Mouse (Mus musculus) embryonic facial prominence, embryonic 10.5 days (tissue): ENCODE data around the gene Foxf2. TPM values are rescaled to one million over a fixed set of nuclear protein-coding genes. Genes with fewer than 3 reads are reported as not detected.

Experiments
- DNase-seq: peaks from one replicate; pipeline ENCODE4 v3.0.0-alpha.2; 2017; ENCODE audit warnings: low spot score
- H3K27ac ChIP-seq: fragments of 300-500 bp; sonication (generic); replicated peaks from 2 replicates; pipeline ENCODE4 v1.5.1; 2016; ENCODE audit warnings: mild to moderate bottlenecking
- H3K27me3 ChIP-seq: fragments of 300-500 bp; sonication (generic); replicated peaks from 2 replicates; pipeline ENCODE4 v1.6.1; 2016; ENCODE audit warnings: low read depth, mild to moderate bottlenecking; ENCODE audit not compliant: poor library complexity, severe bottlenecking
- H3K36me3 ChIP-seq: fragments of 300-500 bp; sonication (generic); replicated peaks from 2 replicates; pipeline ENCODE4 v1.6.1; 2016; ENCODE audit warnings: mild to moderate bottlenecking, moderate library complexity
- H3K4me1 ChIP-seq: fragments of 300-500 bp; sonication (generic); 2 replicates; pipeline ENCODE4 v1.6.1; 2016
- H3K4me3 ChIP-seq: fragments of 300-500 bp; sonication (generic); 2 replicates; pipeline ENCODE4 v1.5.1; 2016; ENCODE audit warnings: mild to moderate bottlenecking, moderate library complexity
- H3K9me3 ChIP-seq: fragments of 300-500 bp; sonication (generic); 2 replicates; pipeline ENCODE4 v1.6.1; 2016; ENCODE audit warnings: mild to moderate bottlenecking
- WGBS: fragments of 180-500 bp; shearing (Covaris S2); methylation state at CpG from one replicate; pipeline ENCODE4 v1.1.7; 2016; 5-methylcytosine and 5-hydroxymethylcytosine counted together
- polyA plus RNA-seq: library from polyadenylated mRNA; unstranded; fragments of >200 nt; fragmentation: Nextera tagmentation; extraction: Ambion mirVana; gene quantifications from 2 replicates; pipeline ENCODE4 v1.2.1, GENCODE M21; 2016

Foxf2 gene
- polyA plus RNA-seq = 10.8 and 12.8 TPM in 2 replicates

- Histone ChIP-seq H3K27me3 (peaks cover 100% of the 10 kb centered on the region), H3K27ac (peak within 1 kb of the TSS; percentile 86), H3K36me3 (no peaks in the 10 kb centered on the region), H3K4me1 (peaks cover 74% of the 10 kb centered on the region), H3K4me3 (peak within 1 kb of the TSS; percentile 70), H3K9me3 (no peaks in the 10 kb centered on the region)
- under 1% methylated on average over 74 of the region's 74 CpGs for WGBS
- peak; percentile 76 for DNase-seq
These were observed at the start of gene Foxf2 for GRCm38 (mm10) chr13:31625333-31626101. TSS of gene Foxf2 (plus strand) at chr13:31625816.

- no peaks in the 10 kb centered on the region for H3K9me3 ChIP-seq
- H3K36me3 ChIP-seq = no peaks in the 10 kb centered on the region
- H3K27ac ChIP-seq = no peak overlapping the region
- peaks cover 34% of the 10 kb centered on the region for H3K27me3 ChIP-seq
- H3K4me3 ChIP-seq = no peak overlapping the region
- peaks cover 24% of the 10 kb centered on the region for H3K4me1 ChIP-seq
- WGBS = 42% methylated on average over 4 of the region's 4 CpGs
- DNase-seq = no peak
These were observed 48.9 kb upstream of the Foxf2 start for GRCm38 (mm10) chr13:31576696-31577095.

- no peaks in the 10 kb centered on the region for H3K36me3 ChIP-seq
- WGBS = 16% methylated on average over 6 of the region's 6 CpGs
- H3K4me1 ChIP-seq = peaks cover 24% of the 10 kb centered on the region
- no peak overlapping the region for H3K4me3 ChIP-seq
- H3K9me3 ChIP-seq = no peaks in the 10 kb centered on the region
- H3K27ac ChIP-seq = 0 out of 2 replicates have a peak overlapping the region, but pooled peaks have one; percentile 24
- H3K27me3 ChIP-seq = peaks cover 34% of the 10 kb centered on the region
- DNase-seq = no peak
These were observed 48.0 kb upstream of the Foxf2 start for GRCm38 (mm10) chr13:31577576-31577975.

DNA sequence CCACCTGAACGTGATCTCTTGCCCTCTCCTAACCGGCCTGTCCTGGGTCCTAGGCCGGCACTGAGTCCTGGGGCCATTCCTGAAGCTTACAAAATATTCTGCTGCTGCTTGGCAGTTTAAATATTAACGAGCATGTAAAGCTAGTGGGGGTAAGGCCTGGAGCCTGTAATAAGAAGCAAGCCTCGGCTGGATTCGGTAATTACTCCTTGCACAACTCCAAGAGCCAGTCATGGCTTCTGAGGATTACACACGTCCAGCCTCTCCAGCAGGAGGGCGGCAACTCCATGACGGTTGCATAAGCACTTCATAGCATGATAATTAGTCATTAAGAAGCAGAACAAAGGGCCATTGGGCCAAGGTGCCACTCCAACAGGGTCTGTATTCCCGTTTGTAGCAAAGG lies 47.2 kb upstream of the Foxf2 start:
- peaks cover 24% of the 10 kb centered on the region for H3K4me1 ChIP-seq
- 46% methylated on average over 10 of the region's 10 CpGs for WGBS

DNA sequence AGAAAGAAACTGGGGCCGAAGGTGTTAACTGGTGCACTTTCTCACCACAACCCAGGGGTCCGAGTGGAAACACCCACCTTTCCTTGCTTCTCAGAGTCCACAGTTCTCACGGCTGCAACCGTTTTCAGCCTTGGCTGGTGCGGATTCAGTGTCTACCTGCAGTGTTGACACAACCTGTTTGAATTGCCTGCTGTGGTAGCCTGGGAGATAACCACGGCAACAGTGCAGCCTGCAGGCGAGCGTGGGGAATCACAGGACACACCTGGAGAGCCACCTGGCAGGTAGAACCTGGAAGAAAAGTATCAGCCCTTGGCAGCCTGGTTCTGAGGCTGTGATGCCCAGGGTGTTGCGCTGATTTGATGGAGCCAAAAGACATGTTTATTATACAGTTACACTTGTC lies 45.8 kb upstream of the Foxf2 start:
- H3K27me3 ChIP-seq = peaks cover 18% of the 10 kb centered on the region
- 61% methylated on average over 9 of the region's 9 CpGs for WGBS

More for the DNA sequence above, 47.2 kb upstream of the Foxf2 start:
- H3K27me3 ChIP-seq = peaks cover 30% of the 10 kb centered on the region
- H3K9me3 ChIP-seq = no peaks in the 10 kb centered on the region
- no peak for DNase-seq
- no peak overlapping the region for H3K27ac ChIP-seq
- H3K36me3 ChIP-seq = no peaks in the 10 kb centered on the region
- no peak overlapping the region for H3K4me3 ChIP-seq

DNA sequence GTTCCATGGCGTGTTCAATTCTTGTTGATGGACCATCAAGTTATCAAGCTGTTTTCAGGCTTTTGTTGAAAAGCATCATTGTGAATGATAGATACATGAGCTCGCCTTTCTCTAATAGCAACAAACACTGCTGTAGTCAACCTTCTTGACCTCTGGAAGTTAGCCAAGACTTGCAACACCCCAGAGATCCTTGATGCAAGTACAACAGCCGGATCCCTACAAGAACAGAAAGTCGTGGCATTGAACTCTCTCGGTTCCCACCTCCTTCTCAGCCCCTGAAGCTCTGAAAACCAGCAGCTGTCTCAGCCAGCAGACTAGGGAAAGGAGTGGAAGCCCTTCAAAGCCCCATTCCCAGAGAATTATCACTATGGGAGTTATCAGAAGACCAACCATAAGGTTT lies 38.3 kb upstream of the Foxf2 start:
- no peak for DNase-seq
- no peaks in the 10 kb centered on the region for H3K27me3 ChIP-seq
- H3K4me1 ChIP-seq = no peaks in the 10 kb centered on the region
- H3K4me3 ChIP-seq = no peak overlapping the region
- H3K36me3 ChIP-seq = no peaks in the 10 kb centered on the region
- H3K9me3 ChIP-seq = 0 out of 2 replicates have a peak, but pooled peaks cover 3% of the 10 kb centered on the region
- H3K27ac ChIP-seq = no peak overlapping the region
- 76% methylated on average over 5 of the region's 5 CpGs for WGBS

More for the DNA sequence above, 45.8 kb upstream of the Foxf2 start:
- no peak overlapping the region for H3K27ac ChIP-seq
- no peak overlapping the region for H3K4me3 ChIP-seq
- no peaks in the 10 kb centered on the region for H3K9me3 ChIP-seq
- H3K36me3 ChIP-seq = no peaks in the 10 kb centered on the region
- DNase-seq = no peak
- H3K4me1 ChIP-seq = peaks cover 24% of the 10 kb centered on the region

DNA sequence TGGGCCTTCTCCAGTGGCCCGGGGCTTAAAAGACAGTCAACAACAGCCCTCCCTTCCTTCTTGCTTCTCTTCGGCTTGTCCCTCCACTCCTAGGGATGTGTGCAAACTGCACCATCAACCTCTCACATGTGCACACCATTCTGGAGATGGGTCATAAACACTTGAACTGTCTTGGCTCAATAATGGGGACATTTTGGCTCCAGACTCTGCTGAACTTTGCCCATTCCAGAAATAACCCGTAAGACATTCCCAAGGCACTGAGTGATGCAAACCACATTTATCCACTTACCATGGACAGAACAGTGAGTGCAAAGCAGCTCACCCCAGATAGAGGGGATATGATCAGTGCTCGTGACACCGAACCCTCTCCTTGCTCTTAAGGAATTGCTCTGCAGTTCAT lies 26.0 kb upstream of the Foxf2 start:
- WGBS = 82% methylated on average over 5 of the region's 5 CpGs
- Histone ChIP-seq H3K36me3 (no peaks in the 10 kb centered on the region), H3K27ac (no peak overlapping the region), H3K4me1 (0 out of 2 replicates have a peak, but pooled peaks cover 2% of the 10 kb centered on the region), H3K27me3 (no peaks in the 10 kb centered on the region), H3K4me3 (no peak overlapping the region), H3K9me3 (0 out of 2 replicates have a peak, but pooled peaks cover 2% of the 10 kb centered on the region)
- DNase-seq = no peak

- DNase-seq = no peak
- H3K36me3 ChIP-seq = no peaks in the 10 kb centered on the region
- no peak overlapping the region for H3K27ac ChIP-seq
- H3K4me1 ChIP-seq = 0 out of 2 replicates have a peak, but pooled peaks cover 2% of the 10 kb centered on the region
- peaks cover 22% of the 10 kb centered on the region for H3K27me3 ChIP-seq
- WGBS = 70% methylated on average over 6 of the region's 6 CpGs
- H3K4me3 ChIP-seq = no peak overlapping the region
- no peaks in the 10 kb centered on the region for H3K9me3 ChIP-seq
These were observed 21.7 kb upstream of the Foxf2 start for GRCm38 (mm10) chr13:31603964-31604363.

GRCm38 (mm10) chr13:31614724-31615465 lies 10.7 kb upstream of the Foxf2 start:
- Histone ChIP-seq H3K27ac (no peak overlapping the region), H3K4me3 (no peak overlapping the region), H3K9me3 (no peaks in the 10 kb centered on the region), H3K4me1 (peaks cover 28% of the 10 kb centered on the region), H3K27me3 (peaks cover 100% of the 10 kb centered on the region), H3K36me3 (no peaks in the 10 kb centered on the region)
- WGBS = 2% methylated on average over 38 of the region's 38 CpGs
- peak; percentile 51 for DNase-seq

DNA sequence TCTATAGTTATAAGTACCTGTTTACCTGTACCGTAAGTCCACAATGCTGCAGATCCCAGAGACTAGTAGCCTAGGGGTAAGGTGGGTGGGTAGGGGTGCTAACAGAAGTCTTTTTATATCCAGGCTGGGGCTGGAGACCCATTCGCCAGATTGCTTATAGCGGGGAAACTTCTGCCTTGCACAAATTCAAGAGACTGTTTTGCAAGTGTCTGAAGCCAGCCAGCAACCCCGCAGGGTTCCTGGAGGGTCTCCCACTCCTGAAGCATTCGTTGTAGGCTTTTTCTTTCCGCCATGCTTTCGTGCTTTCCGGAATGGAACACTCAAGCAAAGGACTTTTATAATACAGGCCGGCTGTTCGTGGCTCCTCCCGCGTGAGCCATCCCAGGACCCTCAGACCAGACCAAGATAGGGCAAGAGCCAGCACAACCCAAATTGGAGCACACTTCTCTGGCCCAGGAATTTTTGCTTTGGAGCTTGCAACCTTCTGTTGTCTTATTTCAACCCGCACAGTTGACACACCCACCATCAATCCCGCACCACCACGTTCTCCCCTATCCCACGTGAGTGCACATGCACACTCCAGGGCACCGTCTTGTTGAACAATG lies 10.0 kb upstream of the Foxf2 start:
- H3K36me3 ChIP-seq = no peaks in the 10 kb centered on the region
- H3K27ac ChIP-seq = no peak overlapping the region
- peaks cover 36% of the 10 kb centered on the region for H3K4me1 ChIP-seq
- no peaks in the 10 kb centered on the region for H3K9me3 ChIP-seq
- 2% methylated on average over 17 of the region's 17 CpGs for WGBS
- peaks cover 100% of the 10 kb centered on the region for H3K27me3 ChIP-seq
- DNase-seq = peak; percentile 44
- 0 out of 2 replicates have a peak overlapping the region, but pooled peaks have one; percentile 2 for H3K4me3 ChIP-seq

- 2% methylated on average over 12 of the region's 12 CpGs for WGBS
- peaks cover 100% of the 10 kb centered on the region for H3K27me3 ChIP-seq
- peak overlapping the region; percentile 44 for H3K4me3 ChIP-seq
- DNase-seq = no peak
- H3K36me3 ChIP-seq = no peaks in the 10 kb centered on the region
- H3K27ac ChIP-seq = no peak overlapping the region
- no peaks in the 10 kb centered on the region for H3K9me3 ChIP-seq
- H3K4me1 ChIP-seq = peaks cover 40% of the 10 kb centered on the region
These were observed 7.6 kb upstream of the Foxf2 start for GRCm38 (mm10) chr13:31618001-31618400.

- Histone ChIP-seq H3K4me1 (peaks cover 40% of the 10 kb centered on the region), H3K36me3 (no peaks in the 10 kb centered on the region), H3K27me3 (peaks cover 100% of the 10 kb centered on the region), H3K27ac (no peak overlapping the region), H3K9me3 (no peaks in the 10 kb centered on the region), H3K4me3 (peak overlapping the region; percentile 44)
- WGBS = under 1% methylated on average over 14 of the region's 14 CpGs
- peak; percentile 84 for DNase-seq
These were observed 7.2 kb upstream of the Foxf2 start for GRCm38 (mm10) chr13:31618416-31618815.
